Mouse (Mus musculus) ES-CJ7 (cell line): ENCODE measurements at regions not wholly inside any gene's neighbourhood (a gene's known extent, or its start where the extent isn't known, plus 50 kb on each side); places are given as distances from the start of the nearest gene placed in this dataset.
"Not testable (repeated sequence)": the region's sequence is repeated elsewhere in the genome, so short reads cannot be mapped to it uniquely, and the experiment has no call there.

ENCODE experiments used
- DNase-seq: peaks from one replicate; pipeline ENCODE4 v3.0.0; 2011; ENCODE audit warnings: low read depth, low spot score

DNA sequence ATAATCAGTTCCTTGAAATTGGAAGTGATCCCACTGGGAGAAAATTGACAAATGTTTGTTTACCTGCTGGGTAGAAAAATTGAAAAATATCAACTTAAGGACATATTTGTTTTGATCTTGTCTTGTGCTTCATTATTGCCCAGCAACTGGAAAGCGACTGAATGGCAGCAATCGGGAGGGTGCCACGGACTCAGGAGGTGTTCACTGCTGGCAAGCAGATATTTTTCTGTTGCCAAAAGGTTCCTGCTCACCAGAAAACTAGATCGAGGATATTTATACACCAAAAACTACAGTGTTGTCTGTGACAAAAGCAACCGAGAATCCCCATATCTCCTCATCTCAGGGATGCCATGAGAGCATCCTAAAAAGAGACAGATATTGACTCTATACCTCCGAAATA lies 71.4 kb downstream of the Gm21833 start:
- DNase-seq: no peak

DNA sequence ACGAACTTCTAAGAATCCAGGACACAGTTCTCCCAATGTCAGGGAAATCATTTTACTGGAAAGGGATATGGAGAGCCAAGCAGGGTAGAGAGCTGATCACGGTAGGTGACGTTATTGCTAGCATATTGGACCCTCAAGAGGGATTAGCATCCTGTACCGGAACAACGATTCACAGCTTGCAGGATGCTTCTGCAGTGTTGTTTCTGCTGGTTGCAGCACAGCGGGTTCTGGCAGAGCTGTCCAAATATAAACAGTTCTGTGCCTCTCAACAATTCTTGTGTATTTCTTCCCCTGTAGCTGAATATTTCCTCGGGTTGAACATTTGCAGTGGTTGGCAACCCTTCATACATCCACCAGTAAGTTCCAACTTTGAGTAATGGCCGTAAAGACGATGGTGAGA lies 92.4 kb downstream of the Gm21833 start:
- no peak for DNase-seq

DNA sequence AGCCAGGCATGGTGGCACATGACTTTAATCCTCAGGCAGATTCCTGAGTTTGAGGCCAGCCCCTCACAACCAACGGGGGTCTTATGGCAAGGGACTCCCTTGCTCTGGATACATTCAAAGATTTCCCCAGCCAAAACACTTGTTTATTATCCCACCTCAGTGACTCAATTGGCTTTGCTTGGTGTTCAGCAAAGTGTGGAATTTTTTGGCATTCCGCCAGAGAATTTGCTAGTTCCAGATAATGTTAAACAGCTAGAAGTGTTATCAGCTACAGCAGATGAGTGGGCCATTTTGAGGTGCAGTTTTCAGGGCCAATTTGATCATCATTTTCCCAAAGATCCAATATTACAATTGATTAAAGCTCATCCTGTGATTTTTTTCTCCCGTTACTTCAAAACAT lies 130.8 kb downstream of the Gm21833 start:
- DNase-seq: not testable (repeated sequence)

DNA sequence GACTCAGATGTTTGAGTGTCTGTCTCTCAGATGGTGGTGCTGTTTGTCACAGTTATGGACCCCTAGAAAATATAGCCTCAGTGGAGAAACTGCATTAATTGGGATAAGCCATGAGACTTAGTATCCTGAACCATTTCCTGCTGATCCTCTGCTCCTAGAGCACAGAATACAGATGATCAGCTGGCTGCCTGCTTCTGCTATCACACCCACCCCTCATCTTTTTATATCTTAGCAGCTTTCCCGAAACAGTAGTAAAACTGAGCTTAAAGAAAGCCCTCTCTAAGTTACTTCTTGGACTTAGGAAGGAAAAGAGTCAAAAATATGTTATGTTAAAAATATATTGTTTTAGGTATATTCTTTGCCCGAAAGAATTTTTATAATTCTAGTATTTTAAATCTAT lies 163.5 kb downstream of the Gm21833 start:
- no peak for DNase-seq

DNA sequence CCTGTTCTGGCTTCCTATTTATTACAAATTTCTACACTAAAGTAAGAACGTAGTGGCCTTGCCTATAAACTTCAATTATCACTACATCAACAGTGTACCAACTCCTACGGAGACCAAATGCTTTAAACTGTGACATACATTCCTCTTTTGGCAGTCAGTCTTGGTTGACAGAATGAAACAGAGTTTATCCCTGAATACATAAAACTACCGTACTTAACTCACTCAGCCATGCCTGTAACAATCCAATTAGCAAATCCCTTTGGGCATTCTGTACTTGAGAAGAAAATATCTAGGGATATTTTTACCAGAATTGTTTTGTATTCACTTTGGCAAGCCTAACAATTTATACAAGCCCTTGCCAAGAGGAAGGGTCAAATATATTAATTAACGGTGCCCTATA lies 169.7 kb downstream of the Gm21833 start:
- no peak for DNase-seq

DNA sequence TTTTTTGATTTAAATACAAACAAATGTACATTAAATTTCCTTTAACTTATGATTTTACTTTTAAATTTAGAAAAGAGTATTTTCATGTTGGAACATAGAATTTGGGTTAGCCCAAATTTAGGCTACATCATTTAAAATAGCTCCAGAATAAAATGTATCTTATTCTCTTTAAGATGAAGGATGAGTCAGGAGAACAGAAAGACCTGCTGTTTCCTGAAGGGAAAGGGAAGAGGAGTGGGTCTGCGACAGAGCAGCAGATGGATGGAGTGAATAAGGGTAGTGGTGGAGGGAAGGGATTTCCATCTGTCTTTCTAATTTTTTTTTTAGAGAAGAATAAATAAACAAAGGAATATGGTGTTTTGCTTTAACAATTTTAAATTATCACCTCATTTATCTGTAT lies 193.1 kb downstream of the Gm21833 start:
- DNase-seq: no peak

DNA sequence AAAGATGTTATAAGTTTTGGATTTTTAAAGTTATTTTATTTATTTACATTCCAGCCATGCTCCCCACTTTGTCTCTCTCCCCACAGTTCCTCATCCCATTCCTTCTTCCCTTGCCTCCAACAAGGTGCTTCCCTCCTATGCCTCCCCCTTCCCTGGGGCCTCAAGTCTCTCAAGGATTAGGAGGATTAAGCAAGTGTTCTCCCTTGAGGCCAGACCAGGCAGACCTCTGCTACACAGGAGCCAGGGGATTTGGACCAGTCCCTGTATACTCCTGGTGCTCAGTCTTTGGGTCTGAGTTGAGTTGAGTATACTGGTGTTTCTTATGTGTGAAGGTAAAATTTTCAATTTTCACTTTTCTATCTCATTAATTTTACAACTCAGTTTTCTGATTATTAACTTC lies 235.2 kb downstream of the Gm21833 start:
- no peak for DNase-seq

DNA sequence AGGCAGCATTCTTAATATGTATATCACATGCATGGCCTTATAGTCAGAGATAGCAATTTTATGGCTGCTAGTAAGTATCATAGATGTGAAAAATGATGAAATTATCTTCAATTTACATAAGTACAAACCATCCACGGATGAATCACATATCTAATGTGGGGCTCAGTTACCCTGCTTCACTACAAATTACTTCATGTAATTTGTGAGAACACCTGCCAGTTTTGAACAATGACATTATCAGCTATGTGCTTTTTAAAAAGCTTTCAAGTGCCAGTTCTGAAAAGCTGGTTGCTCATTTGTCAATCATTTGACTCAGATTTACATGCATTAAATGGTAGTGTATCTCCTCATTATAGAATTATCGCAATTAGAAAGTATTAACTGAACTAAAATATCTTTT lies 243.3 kb downstream of the Gm21833 start:
- DNase-seq: no peak

DNA sequence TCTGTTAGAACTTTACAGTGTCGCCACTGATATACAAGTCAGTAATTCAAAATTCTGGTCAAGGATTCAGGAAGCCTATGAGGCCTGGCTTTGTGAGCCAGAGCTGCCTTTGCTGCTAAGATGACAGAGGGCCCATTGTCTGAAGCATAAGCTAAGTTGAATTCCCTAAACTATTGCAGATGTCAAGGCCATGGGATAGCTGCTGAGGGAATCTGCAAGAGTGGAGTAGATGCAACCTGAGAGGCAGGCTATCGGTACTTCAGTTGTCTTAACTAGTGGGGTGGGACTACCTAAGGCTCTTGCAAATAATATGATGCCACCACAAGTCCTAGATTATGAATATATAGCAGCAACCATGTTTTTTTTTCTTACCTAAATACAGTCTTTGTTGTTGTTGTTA lies 263.9 kb downstream of the Gm21833 start:
- DNase-seq: no peak

DNA sequence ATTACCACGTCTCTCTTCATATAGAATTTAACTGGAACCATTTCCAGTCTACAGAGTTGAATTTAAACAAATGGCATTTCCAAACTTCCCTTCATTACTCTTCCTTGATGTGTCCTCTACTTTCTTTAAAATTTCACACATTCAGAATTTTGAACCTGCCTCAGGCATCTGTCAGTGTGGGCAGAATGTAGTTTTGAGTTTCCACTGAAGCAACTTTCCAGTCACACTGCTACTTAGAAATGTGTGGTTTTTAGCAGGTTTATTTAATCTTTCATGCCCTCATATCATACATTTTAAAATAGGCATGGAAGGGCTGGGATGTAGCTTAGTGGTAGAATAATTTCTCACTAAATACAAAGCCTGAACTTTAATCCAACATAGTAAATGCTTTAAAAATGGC lies 282.9 kb downstream of the Gm21833 start:
- no peak for DNase-seq

DNA sequence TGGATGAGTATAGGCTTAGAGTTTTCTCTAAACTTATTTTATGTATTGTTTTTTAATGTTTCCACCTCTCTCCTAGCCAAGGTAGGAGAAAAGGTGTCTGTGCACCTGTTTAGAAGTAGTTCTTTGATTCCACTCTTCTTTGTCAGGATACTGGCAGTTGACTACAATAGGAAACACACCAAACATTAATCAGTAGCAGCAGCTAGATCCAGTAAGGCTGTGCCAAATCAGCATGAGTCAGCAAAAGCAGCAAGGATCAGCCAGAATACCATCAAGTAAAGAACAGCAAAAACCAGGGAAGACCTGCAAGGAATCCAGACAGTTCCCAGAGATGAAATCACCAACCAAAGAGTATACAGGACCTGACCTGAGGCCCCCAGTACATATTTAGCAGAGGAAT lies 303.7 kb downstream of the Gm21833 start:
- peak; percentile 30 for DNase-seq

DNA sequence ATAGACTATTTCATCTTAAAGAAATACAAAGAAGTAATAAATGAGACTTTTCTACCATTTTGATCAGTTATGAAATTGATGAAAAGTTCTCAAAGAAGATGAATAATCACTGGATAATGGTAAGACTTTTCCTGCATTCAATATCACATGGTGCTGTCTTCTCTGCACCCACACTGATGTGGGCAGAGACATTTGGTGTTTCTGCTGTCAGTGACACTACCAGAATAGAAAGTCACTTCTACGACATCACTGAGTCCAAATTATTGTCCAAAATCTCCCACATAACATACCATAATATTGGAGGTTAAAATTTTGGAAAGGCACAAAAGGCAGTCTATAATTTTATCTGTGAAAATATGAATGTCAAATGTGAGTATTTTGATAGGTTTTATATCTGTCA lies 344.8 kb downstream of the Gm21833 start:
- DNase-seq: no peak

DNA sequence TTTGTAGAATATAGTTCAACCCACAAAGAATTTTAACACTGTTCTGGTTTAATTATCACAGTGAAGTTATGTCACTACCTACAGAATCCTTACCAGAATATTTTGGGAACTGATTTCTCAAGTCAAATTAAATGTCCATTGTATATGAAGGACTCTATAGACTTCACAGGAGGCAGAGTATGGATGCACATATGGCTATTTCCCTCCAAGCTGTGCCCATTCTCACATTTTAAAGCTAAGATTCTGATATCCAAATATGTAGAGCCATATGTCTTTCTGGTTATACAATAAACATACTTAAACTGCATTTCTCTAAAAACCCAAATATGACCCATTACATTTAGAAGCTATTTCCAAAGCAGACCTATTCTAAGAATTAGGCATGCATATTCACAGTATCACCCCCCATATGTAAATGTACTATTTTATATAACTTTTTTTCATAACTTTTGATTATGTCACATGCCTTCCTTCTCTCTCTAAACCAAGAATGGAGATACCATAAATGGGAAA lies 365.3 kb downstream of the Gm21833 start:
- DNase-seq: no peak

DNA sequence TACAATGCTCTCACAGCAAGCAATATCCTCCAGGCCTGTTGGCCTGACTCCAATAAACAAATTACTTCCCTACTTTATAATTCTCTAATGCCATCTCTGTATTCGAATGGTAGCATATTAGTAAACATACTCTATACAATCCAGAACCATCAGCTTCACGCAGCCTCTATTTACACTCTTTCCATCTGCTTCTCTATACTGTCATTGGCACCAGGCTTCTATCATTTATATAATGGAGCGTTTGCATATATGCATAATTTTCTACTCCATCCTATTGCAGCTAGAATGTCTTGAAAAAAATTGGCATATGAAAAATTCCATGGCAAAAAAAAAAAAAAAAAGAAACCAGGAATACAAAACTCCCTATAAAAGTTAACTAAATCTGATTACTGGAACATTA lies 369.6 kb downstream of the Gm21833 start:
- no peak for DNase-seq
